Mouse (Mus musculus) olfactory bulb, adult 2 months (tissue): ENCODE measurements at regions not wholly inside any gene's neighbourhood (a gene's known extent, or its start where the extent isn't known, plus 50 kb on each side); places are given as distances from the start of the nearest gene placed in this dataset.

ENCODE experiments used
- H3K27ac ChIP-seq: fragments of 200-500 bp; 2 replicates; pipeline ENCODE4 v1.5.1; 2012; ENCODE audit warnings: low read depth, low read length; ENCODE audit not compliant: insufficient read depth
- H3K4me1 ChIP-seq: fragments of 200-500 bp; 2 replicates; pipeline ENCODE4 v1.6.1; 2012; ENCODE audit warnings: low read length; ENCODE audit not compliant: control insufficient read depth, insufficient read depth
- H3K4me3 ChIP-seq: fragments of 200-500 bp; 2 replicates; pipeline ENCODE4 v1.5.1; 2012; ENCODE audit warnings: mild to moderate bottlenecking, low read depth, low read length, moderate library complexity; ENCODE audit not compliant: insufficient read depth
- CTCF ChIP-seq: fragments of 200-500 bp; IDR thresholded peaks from 2 replicates; pipeline ENCODE4 v1.5.1; 2012; ENCODE audit warnings: low read depth, mild to moderate bottlenecking, low read length, moderate library complexity; ENCODE audit not compliant: insufficient read depth
- POLR2A ChIP-seq: fragments of 200-500 bp; IDR thresholded peaks from 2 replicates; pipeline ENCODE4 v1.6.1; 2012; ENCODE audit warnings: mild to moderate bottlenecking, low read depth, low read length, moderate library complexity; ENCODE audit not compliant: insufficient read depth
- WGBS: fragments of 180-500 bp; shearing (Covaris S2); methylation state at CpG from one replicate; pipeline ENCODE4 v1.1.7; 2018; 5-methylcytosine and 5-hydroxymethylcytosine counted together

- H3K27ac ChIP-seq: no peak overlapping the region
- no peaks in the 10 kb centered on the region for H3K4me1 ChIP-seq
- WGBS: 54% methylated on average over 3 of the region's 3 CpGs
- TF ChIP-seq CTCF (no peak), POLR2A (no peak)
- no peak overlapping the region for H3K4me3 ChIP-seq
Measured at GRCm38 (mm10) chr4:31627053-31627452, 336.8 kb upstream of the Map3k7 start.

- Histone ChIP-seq H3K4me3 (no peak overlapping the region), H3K4me1 (no peaks in the 10 kb centered on the region), H3K27ac (no peak overlapping the region)
- 95% methylated on average over 10 of the region's 10 CpGs for WGBS
- TF ChIP-seq CTCF: no peak
- TF ChIP-seq POLR2A: no peak
Measured at GRCm38 (mm10) chr4:31627777-31628176, 336.1 kb upstream of the Map3k7 start.

- TF ChIP-seq POLR2A (no peak), CTCF (no peak)
- H3K4me3 ChIP-seq: no peak overlapping the region
- peaks cover 2% of the 10 kb centered on the region; the same call in 1 of the 2 replicates for H3K4me1 ChIP-seq
- 98% methylated on average over 6 of the region's 6 CpGs for WGBS
- H3K27ac ChIP-seq: no peak overlapping the region
Measured at GRCm38 (mm10) chr4:31638564-31638963, 325.3 kb upstream of the Map3k7 start.

GRCm38 (mm10) chr4:31642161-31642560, 321.7 kb upstream of the Map3k7 start:
- Histone ChIP-seq H3K4me1 (peaks cover 2% of the 10 kb centered on the region; the same call in 1 of the 2 replicates), H3K4me3 (no peak overlapping the region), H3K27ac (no peak overlapping the region)
- 18% methylated on average over 9 of the region's 9 CpGs for WGBS
- TF ChIP-seq CTCF (no peak), POLR2A (no peak)

GRCm38 (mm10) chr4:31642593-31643290, 321.2 kb upstream of the Map3k7 start:
- Histone ChIP-seq H3K27ac (no peak overlapping the region), H3K4me1 (peaks cover 2% of the 10 kb centered on the region; the same call in 1 of the 2 replicates), H3K4me3 (no peak overlapping the region)
- 57% methylated on average over 10 of the region's 10 CpGs for WGBS
- TF ChIP-seq POLR2A (no peak), CTCF (no peak)

GRCm38 (mm10) chr4:31648631-31649368, 315.1 kb upstream of the Map3k7 start:
- H3K4me3 ChIP-seq: no peak overlapping the region
- WGBS: 89% methylated on average over 8 of the region's 8 CpGs
- H3K4me1 ChIP-seq: no peaks in the 10 kb centered on the region
- H3K27ac ChIP-seq: no peak overlapping the region
- TF ChIP-seq POLR2A (no peak), CTCF (no peak)

GRCm38 (mm10) chr4:31655364-31656106, 308.4 kb upstream of the Map3k7 start:
- Histone ChIP-seq H3K4me1 (no peaks in the 10 kb centered on the region), H3K4me3 (no peak overlapping the region), H3K27ac (no peak overlapping the region)
- WGBS: 67% methylated on average over 11 of the region's 11 CpGs
- no peak for TF ChIP-seq CTCF
- TF ChIP-seq POLR2A: no peak

- Histone ChIP-seq H3K4me1 (no peaks in the 10 kb centered on the region), H3K27ac (no peak overlapping the region), H3K4me3 (no peak overlapping the region)
- TF ChIP-seq POLR2A (no peak), CTCF (no peak)
- WGBS: 94% methylated on average over 8 of the region's 8 CpGs
Measured at GRCm38 (mm10) chr4:31656111-31656510, 307.8 kb upstream of the Map3k7 start.

GRCm38 (mm10) chr4:31658820-31659219, 305.1 kb upstream of the Map3k7 start:
- H3K4me1 ChIP-seq: no peaks in the 10 kb centered on the region
- WGBS: 70% methylated on average over 5 of the region's 5 CpGs
- H3K27ac ChIP-seq: no peak overlapping the region
- TF ChIP-seq CTCF (no peak), POLR2A (no peak)
- no peak overlapping the region for H3K4me3 ChIP-seq
